Mouse (Mus musculus): ENCODE measurements around the gene Foxo1. TPM values are rescaled to one million over a fixed set of nuclear protein-coding genes. Genes with fewer than 3 reads are reported as not detected.
A peak's percentile ranks its signal among the peaks of the same experiment; 100 is the strongest.

Gene Foxo1
- total and polyA plus RNA-seq, 3 experiments, result 0.31 to 2.5 TPM; not detected in 1

- Histone ChIP-seq H3K79me2 (ENCODE audit: control insufficient read depth, insufficient read depth, low read length, poor library complexity) (peaks cover 13% of the 10 kb centered on the region), H3K9ac (ENCODE audit: control insufficient read depth, low read depth, low read length, poor library complexity, severe bottlenecking) (peak overlapping the region; percentile 29), H3K27me3 (ENCODE audit: control insufficient read depth in 1 of 2, insufficient read depth in 2 of 2, low read length in 2 of 2) (0 out of 4 replicates have a peak, but pooled peaks cover 0 to 1% of the 10 kb centered on the region in 2 experiments), H3K27ac (ENCODE audit: control insufficient read depth, low read depth, low read length) (no peak overlapping the region), H3K4me3 (ENCODE audit: control insufficient read depth in 1 of 2, insufficient read depth in 1 of 2, low read depth in 2 of 2, low read length in 2 of 2) (peak overlapping the region; percentile 77 to 96; a peak in 3 of 4 replicates), H3K4me1 (ENCODE audit: control insufficient read depth in 1 of 2, insufficient read depth in 2 of 2, low read length in 2 of 2) (no peaks in the 10 kb centered on the region), H3K36me3 (ENCODE audit: control insufficient read depth in 1 of 2, insufficient read depth in 2 of 2, low read length in 2 of 2) (no peaks in the 10 kb centered on the region), H3K9me3 (replicated peaks; ENCODE audit: insufficient read depth, low read length) (no peaks in the 10 kb centered on the region)
- no peak for TF ChIP-seq TCF12 (IDR thresholded peaks at IDR 0.05; ENCODE audit: low read depth, low read length)
- TF ChIP-seq NRF1 (IDR thresholded peaks at IDR 0.05; ENCODE audit: insufficient read depth, low read depth, low read length, poor library complexity, severe bottlenecking), result 0 out of 2 replicates have a peak, but pooled peaks have one; percentile 11
- 0 out of 4 replicates have a peak, but pooled peaks of 1 of the 2 experiments have one; percentile 24 for TF ChIP-seq POLR2A (IDR thresholded peaks at IDR 0.05; ENCODE audit: control insufficient read depth in 1 of 2, insufficient read depth in 1 of 2, low read depth in 1 of 2, low read length in 2 of 2, poor library complexity in 1 of 2)
- DNase-seq (ENCODE audit: low read depth, low spot score), result peak; percentile 39
Measured at GRCm38 (mm10) chr3:52269514-52270351, 1.6 kb downstream of the Foxo1 start.

- Histone ChIP-seq H3K36me3 (ENCODE audit: control insufficient read depth in 1 of 2, insufficient read depth in 2 of 2, low read length in 2 of 2) (no peaks in the 10 kb centered on the region), H3K9ac (ENCODE audit: control insufficient read depth, low read depth, low read length, poor library complexity, severe bottlenecking) (no peak overlapping the region), H3K4me1 (ENCODE audit: control insufficient read depth in 1 of 2, insufficient read depth in 2 of 2, low read length in 2 of 2) (no peaks in the 10 kb centered on the region), H3K4me3 (ENCODE audit: control insufficient read depth in 1 of 2, insufficient read depth in 1 of 2, low read depth in 2 of 2, low read length in 2 of 2) (no peak overlapping the region), H3K9me3 (replicated peaks; ENCODE audit: insufficient read depth, low read length) (no peaks in the 10 kb centered on the region), H3K27me3 (ENCODE audit: control insufficient read depth in 1 of 2, insufficient read depth in 2 of 2, low read length in 2 of 2) (0 out of 4 replicates have a peak, but pooled peaks cover 0 to 1% of the 10 kb centered on the region in 2 experiments), H3K79me2 (ENCODE audit: control insufficient read depth, insufficient read depth, low read length, poor library complexity) (peaks cover 13% of the 10 kb centered on the region), H3K27ac (ENCODE audit: control insufficient read depth, low read depth, low read length) (no peak overlapping the region)
- TF ChIP-seq TBP (IDR thresholded peaks at IDR 0.05; ENCODE audit: low read depth, low read length) (no peak), GABPA (IDR thresholded peaks at IDR 0.05; ENCODE audit: low read depth, low read length) (no peak), MYC (IDR thresholded peaks at IDR 0.05; ENCODE audit: low read depth, low read length) (no peak), CTCF (IDR thresholded peaks at IDR 0.05 in 2 of 3, conservative IDR thresholded peaks at IDR 0.05 in 1 of 3; ENCODE audit: control insufficient read depth in 1 of 3, insufficient read depth in 1 of 3, low read depth in 2 of 3, low read length in 3 of 3, poor library complexity in 1 of 3, severe bottlenecking in 1 of 3) (no peak), POLR2A (IDR thresholded peaks at IDR 0.05; ENCODE audit: control insufficient read depth in 1 of 2, insufficient read depth in 1 of 2, low read depth in 1 of 2, low read length in 2 of 2, poor library complexity in 1 of 2) (no peak), ZNF384 (IDR thresholded peaks at IDR 0.05; ENCODE audit: low read depth, low read length) (no peak)
- no peak for DNase-seq (ENCODE audit: low read depth, low spot score)
Measured at GRCm38 (mm10) chr3:52270511-52270910, 2.4 kb downstream of the Foxo1 start.

GRCm38 (mm10) chr3:52271376-52271775 is 3.2 kb downstream of the Foxo1 start:
- Histone ChIP-seq H3K4me3 (ENCODE audit: control insufficient read depth in 1 of 2, insufficient read depth in 1 of 2, low read depth in 2 of 2, low read length in 2 of 2) (no peak overlapping the region), H3K4me1 (ENCODE audit: control insufficient read depth in 1 of 2, insufficient read depth in 2 of 2, low read length in 2 of 2) (no peaks in the 10 kb centered on the region), H3K9ac (ENCODE audit: control insufficient read depth, low read depth, low read length, poor library complexity, severe bottlenecking) (no peak overlapping the region), H3K27me3 (ENCODE audit: control insufficient read depth in 1 of 2, insufficient read depth in 2 of 2, low read length in 2 of 2) (0 out of 4 replicates have a peak, but pooled peaks cover 0 to 1% of the 10 kb centered on the region in 2 experiments), H3K79me2 (ENCODE audit: control insufficient read depth, insufficient read depth, low read length, poor library complexity) (peaks cover 13% of the 10 kb centered on the region), H3K9me3 (replicated peaks; ENCODE audit: insufficient read depth, low read length) (no peaks in the 10 kb centered on the region), H3K27ac (ENCODE audit: control insufficient read depth, low read depth, low read length) (no peak overlapping the region), H3K36me3 (ENCODE audit: control insufficient read depth in 1 of 2, insufficient read depth in 2 of 2, low read length in 2 of 2) (no peaks in the 10 kb centered on the region)
- TF ChIP-seq TAL1 (IDR thresholded peaks at IDR 0.05; ENCODE audit: low read length) (no peak), BHLHE40 (IDR thresholded peaks at IDR 0.05; ENCODE audit: borderline replicate concordance, low read depth, low read length) (no peak), JUND (IDR thresholded peaks at IDR 0.05; ENCODE audit: low read depth, low read length) (no peak), USF2 (IDR thresholded peaks at IDR 0.05; ENCODE audit: borderline replicate concordance in 1 of 2, insufficient read depth in 1 of 2, low read depth in 1 of 2, low read length in 2 of 2) (no peak), NELFE (IDR thresholded peaks at IDR 0.05; ENCODE audit: low read depth, low read length) (no peak), CHD2 (IDR thresholded peaks at IDR 0.05; ENCODE audit: low read length) (no peak), TBP (IDR thresholded peaks at IDR 0.05; ENCODE audit: low read depth, low read length) (no peak), KAT2A (conservative IDR thresholded peaks at IDR 0.05; ENCODE audit: low read depth, low read length) (no peak), EP300 (IDR thresholded peaks at IDR 0.05; ENCODE audit: low read depth in 1 of 2, low read length in 2 of 2) (no peak), MAZ (IDR thresholded peaks at IDR 0.05; ENCODE audit: low read depth, low read length) (no peak), MAFK (IDR thresholded peaks at IDR 0.05; ENCODE audit: borderline replicate concordance, low read depth, low read length) (no peak), MXI1 (IDR thresholded peaks at IDR 0.05; ENCODE audit: low read depth, low read length) (no peak), MYB (IDR thresholded peaks at IDR 0.05; ENCODE audit: low read depth, low read length) (no peak), MEF2A (IDR thresholded peaks at IDR 0.05; ENCODE audit: extremely low read depth, insufficient replicate concordance, low read depth, low read length, poor library complexity, severe bottlenecking) (no peak), CHD1 (IDR thresholded peaks at IDR 0.05; ENCODE audit: low read depth, low read length) (no peak)
- DNase-seq (ENCODE audit: low read depth, low spot score), result no peak
